Mouse (Mus musculus) liver, postnatal 0 days (tissue): ENCODE measurements around the gene Orc3. TPM values are rescaled to one million over a fixed set of nuclear protein-coding genes. Genes with fewer than 3 reads are reported as not detected.
A peak's percentile ranks its signal among the peaks of the same experiment; 100 is the strongest.

Experiments
- ATAC-seq: fragments of 200-750 bp; cut with Nextera tagmentation; 2 replicates; pipeline ENCODE4 v1.8.0; 2017; ENCODE audit warnings: mild to moderate bottlenecking, moderate library complexity
- DNase-seq: peaks from one replicate; pipeline ENCODE4 v3.0.0-alpha.2; 2016
- H3K27ac ChIP-seq: fragments of 300-500 bp; sonication (generic); 2 replicates; pipeline ENCODE4 v1.5.1; 2014; ENCODE audit warnings: antibody characterized with exemption, moderate library complexity, mild to moderate bottlenecking, low read depth
- H3K27me3 ChIP-seq: fragments of 300-500 bp; sonication (generic); 2 replicates; pipeline ENCODE4 v1.6.1; 2014; ENCODE audit warnings: low read length, control low read depth, mixed read lengths; ENCODE audit not compliant: insufficient read depth
- H3K36me3 ChIP-seq: fragments of 300-500 bp; sonication (generic); replicated peaks from 2 replicates; pipeline ENCODE4 v1.6.1; 2014; ENCODE audit warnings: mild to moderate bottlenecking, control low read depth, low read length, moderate library complexity, mixed read lengths; ENCODE audit not compliant: insufficient read depth
- H3K4me1 ChIP-seq: fragments of 300-500 bp; sonication (generic); 2 replicates; pipeline ENCODE4 v1.6.1; 2014; ENCODE audit warnings: antibody characterized with exemption, mild to moderate bottlenecking, control low read depth; ENCODE audit not compliant: insufficient read depth
- H3K4me2 ChIP-seq: fragments of 300-500 bp; sonication (generic); 2 replicates; pipeline ENCODE4 v1.6.1; 2014; ENCODE audit warnings: low read depth, mild to moderate bottlenecking, low read length, moderate library complexity, mixed read lengths
- H3K4me3 ChIP-seq: fragments of 300-500 bp; sonication (generic); 2 replicates; pipeline ENCODE4 v1.5.1; 2014; ENCODE audit warnings: low read depth, low read length
- H3K9ac ChIP-seq: fragments of 300-500 bp; sonication (generic); replicated peaks from 2 replicates; pipeline ENCODE4 v1.6.1; 2014; ENCODE audit warnings: mild to moderate bottlenecking, moderate library complexity
- H3K9me3 ChIP-seq: fragments of 300-500 bp; sonication (generic); 2 replicates; pipeline ENCODE4 v1.6.1; 2016; ENCODE audit warnings: mild to moderate bottlenecking, control low read depth, low read length, mixed read lengths
- CTCF ChIP-seq: sonication (generic); IDR thresholded peaks from 2 replicates; pipeline ENCODE4 v1.5.1; 2016; ENCODE audit warnings: antibody characterized with exemption, low read depth
- EP300 ChIP-seq: IDR thresholded peaks from 2 replicates; pipeline ENCODE4 v1.6.1; 2016; ENCODE audit warnings: antibody characterized with exemption, low read depth, mild to moderate bottlenecking
- WGBS: fragments of 180-500 bp; shearing (Covaris S2); extraction: QIAGEN DNeasy Blood & Tissue Kit; methylation state at CpG from one replicate; pipeline ENCODE4 v1.1.7; 2014; ENCODE audit not compliant: insufficient replicate concordance; 5-methylcytosine and 5-hydroxymethylcytosine counted together
- polyA plus RNA-seq: library from polyadenylated mRNA; unstranded; fragments of >200 nt; fragmentation: Nextera tagmentation; extraction: Ambion mirVana; gene quantifications from 2 replicates; pipeline ENCODE4 v1.2.1, GENCODE M21; 2015

Gene Orc3
- polyA plus RNA-seq, 1 experiment from 2014 or later: 23.1 TPM

DNA sequence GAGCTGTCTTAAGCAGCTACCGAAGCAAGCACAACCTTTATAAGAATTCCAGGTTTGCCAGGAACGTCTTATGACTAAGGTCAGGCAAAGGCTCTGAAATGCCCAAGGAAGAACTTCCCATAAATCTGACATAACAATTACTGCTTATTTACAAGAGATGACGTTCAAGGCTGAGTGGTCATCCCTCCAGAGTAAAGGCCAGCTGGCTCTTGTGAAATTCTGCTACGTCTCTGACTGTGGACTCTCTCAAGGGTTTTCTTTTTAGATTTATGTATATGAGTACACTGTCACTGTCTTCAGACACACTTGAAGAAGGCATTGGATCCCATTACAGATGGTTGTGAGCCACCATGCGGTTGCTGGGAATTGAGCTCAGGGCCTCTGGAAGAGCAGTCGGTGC, 11.7 kb upstream of the Orc3 start:
- H3K4me2 ChIP-seq: no peak overlapping the region
- WGBS: 92% methylated on average over 6 of the region's 6 CpGs
- H3K27ac ChIP-seq: no peak overlapping the region
- H3K4me1 ChIP-seq: no peaks in the 10 kb centered on the region
- no peaks in the 10 kb centered on the region for H3K9me3 ChIP-seq
- H3K27me3 ChIP-seq: no peaks in the 10 kb centered on the region
- DNase-seq (no peak), ATAC-seq (no peak)
- H3K36me3 ChIP-seq: peaks cover 15% of the 10 kb centered on the region
- no peak overlapping the region for H3K9ac ChIP-seq
- TF ChIP-seq CTCF (no peak), EP300 (no peak)
- H3K4me3 ChIP-seq: no peak overlapping the region

DNA sequence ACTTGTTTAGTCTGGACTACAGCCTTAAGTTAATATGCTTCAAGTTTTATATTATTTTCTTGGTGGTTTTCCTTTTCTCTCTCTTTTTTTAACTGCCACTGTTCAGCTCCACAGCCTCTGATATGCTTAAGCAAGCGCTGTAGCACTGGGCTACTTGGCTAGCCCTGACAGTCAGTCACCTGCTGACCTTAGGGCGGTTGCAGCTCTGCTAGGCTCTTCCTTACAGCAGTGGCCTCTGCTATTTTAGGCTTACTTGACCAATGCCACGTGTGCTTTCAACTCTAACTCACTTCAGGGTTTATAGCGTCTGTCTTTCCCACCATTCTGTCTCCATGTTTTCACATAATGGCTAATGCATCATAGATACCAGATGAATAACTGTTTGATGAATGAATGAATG, 10.8 kb upstream of the Orc3 start:
- H3K27ac ChIP-seq: no peak overlapping the region
- H3K4me1 ChIP-seq: no peaks in the 10 kb centered on the region
- H3K4me3 ChIP-seq: no peak overlapping the region
- no peaks in the 10 kb centered on the region for H3K9me3 ChIP-seq
- peaks cover 15% of the 10 kb centered on the region for H3K36me3 ChIP-seq
- WGBS: 84% methylated on average over 4 of the region's 4 CpGs
- H3K9ac ChIP-seq: no peak overlapping the region
- DNase-seq (no peak), ATAC-seq (no peak)
- H3K27me3 ChIP-seq: no peaks in the 10 kb centered on the region
- no peak for TF ChIP-seq CTCF
- no peak for TF ChIP-seq EP300
- H3K4me2 ChIP-seq: no peak overlapping the region

DNA sequence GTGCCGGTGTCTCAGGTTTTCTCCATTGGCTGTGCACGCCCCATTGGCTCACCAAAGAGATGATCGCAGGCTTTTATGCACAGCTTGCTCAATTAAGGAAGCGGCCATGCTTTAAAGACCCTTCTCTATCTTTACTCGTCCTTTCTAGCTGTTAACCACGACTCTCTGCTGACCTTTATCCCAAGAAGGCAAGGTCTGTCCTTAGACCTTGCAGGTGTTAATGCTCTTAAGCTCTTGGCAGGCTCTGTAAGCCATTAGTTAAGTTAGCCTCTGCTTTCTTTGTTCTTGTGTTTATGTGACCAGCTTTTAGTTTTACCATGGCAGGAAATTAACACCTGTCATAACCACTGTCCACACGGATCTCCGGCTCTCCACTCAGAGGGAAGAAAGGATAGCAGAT, 1.4 kb upstream of the Orc3 start:
- H3K27me3 ChIP-seq: no peaks in the 10 kb centered on the region
- no peak overlapping the region for H3K27ac ChIP-seq
- TF ChIP-seq EP300: no peak
- TF ChIP-seq CTCF: no peak
- peaks cover 25% of the 10 kb centered on the region for H3K4me1 ChIP-seq
- peak overlapping the region; percentile 90 for H3K9ac ChIP-seq
- H3K9me3 ChIP-seq: no peaks in the 10 kb centered on the region
- no peak for DNase-seq
- ATAC-seq: no peak
- H3K36me3 ChIP-seq: no peaks in the 10 kb centered on the region
- peak overlapping the region; percentile 96 for H3K4me2 ChIP-seq
- 67% methylated on average over 8 of the region's 8 CpGs for WGBS
- H3K4me3 ChIP-seq: peak overlapping the region; percentile 93; the same call in 1 of the 2 replicates

DNA sequence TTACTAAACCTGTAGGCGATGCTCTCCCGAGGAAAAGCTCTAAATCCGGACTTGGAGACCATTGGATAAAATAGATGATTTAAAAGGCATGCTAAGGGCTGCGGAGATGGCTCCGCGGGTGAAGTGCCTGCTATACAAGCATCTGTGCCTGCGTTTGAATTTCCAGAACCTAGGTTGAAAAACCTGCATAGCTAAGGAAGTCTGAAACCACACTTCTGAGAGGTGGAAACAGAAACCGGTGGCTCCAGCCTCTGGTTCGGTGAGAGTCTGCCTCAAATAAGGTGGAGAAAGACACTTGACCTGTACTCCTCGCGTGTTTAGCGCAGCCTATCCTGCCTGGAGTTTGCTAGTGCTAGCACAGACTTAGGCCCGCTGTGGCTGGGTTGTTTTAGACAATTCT, 559 bp upstream of the Orc3 start:
- Histone ChIP-seq H3K4me3 (peak overlapping the region; percentile 93), H3K4me1 (peaks cover 25% of the 10 kb centered on the region), H3K9ac (peak overlapping the region; percentile 90), H3K9me3 (no peaks in the 10 kb centered on the region), H3K4me2 (peak overlapping the region; percentile 96), H3K36me3 (no peaks in the 10 kb centered on the region), H3K27me3 (no peaks in the 10 kb centered on the region), H3K27ac (peak overlapping the region; percentile 93)
- DNase-seq: peak; percentile 31
- 1% methylated on average over 13 of the region's 13 CpGs for WGBS
- no peak for TF ChIP-seq EP300
- TF ChIP-seq CTCF: no peak
- ATAC-seq: no peak

- peak overlapping the region; percentile 96 for H3K4me2 ChIP-seq
- H3K4me1 ChIP-seq: peaks cover 25% of the 10 kb centered on the region
- H3K27ac ChIP-seq: peak overlapping the region; percentile 93
- DNase-seq (peak; percentile 55), ATAC-seq (no peak)
- no peaks in the 10 kb centered on the region for H3K9me3 ChIP-seq
- H3K9ac ChIP-seq: peak overlapping the region; percentile 90
- peak overlapping the region; percentile 93 for H3K4me3 ChIP-seq
- WGBS: 37% methylated on average over 6 of the region's 6 CpGs
- peaks cover 5% of the 10 kb centered on the region; the same call in 1 of the 2 replicates for H3K36me3 ChIP-seq
- TF ChIP-seq EP300 (no peak), CTCF (no peak)
- no peaks in the 10 kb centered on the region for H3K27me3 ChIP-seq
Measured at GRCm38 (mm10) chr4:34613571-34614145, 1.1 kb downstream of the Orc3 start.

GRCm38 (mm10) chr4:34606658-34607057, 8.1 kb downstream of the Orc3 start:
- TF ChIP-seq CTCF (no peak), EP300 (no peak)
- no peak overlapping the region for H3K4me3 ChIP-seq
- no peaks in the 10 kb centered on the region for H3K4me1 ChIP-seq
- H3K9ac ChIP-seq: no peak overlapping the region
- no peak for DNase-seq
- no peaks in the 10 kb centered on the region for H3K9me3 ChIP-seq
- H3K27me3 ChIP-seq: no peaks in the 10 kb centered on the region
- 89% methylated on average over 10 of the region's 10 CpGs for WGBS
- no peak overlapping the region for H3K4me2 ChIP-seq
- H3K27ac ChIP-seq: no peak overlapping the region
- no peak for ATAC-seq
- peaks cover 34% of the 10 kb centered on the region for H3K36me3 ChIP-seq
